Mouse (Mus musculus) ES-E14 (cell line): ENCODE measurements around the gene Nfatc2. TPM values are rescaled to one million over a fixed set of nuclear protein-coding genes. Genes with fewer than 3 reads are reported as not detected.

Experiments used
- DNase-seq: peaks from one replicate; pipeline ENCODE4 v3.0.0-alpha.2; 2013; ENCODE audit warnings: low read depth, low spot score
- H3K27ac ChIP-seq: 2 replicates; pipeline ENCODE4 v1.5.1; 2012; ENCODE audit warnings: low read depth, mild to moderate bottlenecking, low read length, moderate library complexity, mixed read lengths; ENCODE audit not compliant: poor library complexity, insufficient read depth, severe bottlenecking
- H3K36me3 ChIP-seq: 2 replicates; pipeline ENCODE4 v1.6.1; 2012; ENCODE audit warnings: mild to moderate bottlenecking, low read length, moderate library complexity, mixed read lengths; ENCODE audit not compliant: control insufficient read depth, poor library complexity, insufficient read depth, severe bottlenecking
- H3K4me1 ChIP-seq, 2 experiments: fragments of 150-350 bp in 1 of 2; sonication (generic) in 1 of 2; 2 replicates each; pipeline ENCODE4 v1.6.1; 2012; ENCODE audit warnings: low read length in 2 of 2, mild to moderate bottlenecking in 1 of 2, mixed read lengths in 1 of 2; ENCODE audit not compliant: control insufficient read depth in 2 of 2, insufficient read depth in 2 of 2, poor library complexity in 1 of 2
- H3K4me3 ChIP-seq, 2 experiments: fragments of 150-350 bp in 1 of 2; sonication (generic) in 1 of 2; 2 replicates each; pipeline ENCODE4 v1.5.1; 2012; ENCODE audit warnings: low read length in 2 of 2, low read depth in 1 of 2, mild to moderate bottlenecking in 1 of 2, mixed read lengths in 1 of 2; ENCODE audit not compliant: insufficient read depth in 1 of 2, poor library complexity in 1 of 2, severe bottlenecking in 1 of 2
- H3K9ac ChIP-seq: 2 replicates; pipeline ENCODE4 v1.6.1; 2012; ENCODE audit warnings: low read depth, mild to moderate bottlenecking, low read length, mixed read lengths; ENCODE audit not compliant: poor library complexity, insufficient read depth, severe bottlenecking
- H3K9me3 ChIP-seq: fragments of 150-350 bp; sonication (generic); 2 replicates; pipeline ENCODE4 v1.6.1; 2012; ENCODE audit warnings: low read depth, mild to moderate bottlenecking, low read length; ENCODE audit not compliant: control insufficient read depth, insufficient read depth
- CHD2 ChIP-seq: IDR thresholded peaks from 2 replicates; pipeline ENCODE4 v1.6.1; 2014; ENCODE audit warnings: mild to moderate bottlenecking, low read depth, low read length, inconsistent platforms
- HCFC1 ChIP-seq: IDR thresholded peaks from 2 replicates; pipeline ENCODE4 v1.6.1; 2012; ENCODE audit warnings: low read length, inconsistent platforms, borderline replicate concordance; ENCODE audit not compliant: insufficient read depth
- MAFK ChIP-seq: IDR thresholded peaks from 2 replicates; pipeline ENCODE4 v1.6.1; 2014; ENCODE audit warnings: mild to moderate bottlenecking, low read depth, low read length, inconsistent platforms; ENCODE audit not compliant: insufficient read depth
- ZC3H11A ChIP-seq: IDR thresholded peaks from 2 replicates; pipeline ENCODE4 v1.6.1; 2012; ENCODE audit warnings: low read depth, mild to moderate bottlenecking, inconsistent platforms, low read length, borderline replicate concordance
- ZNF384 ChIP-seq: IDR thresholded peaks from 2 replicates; pipeline ENCODE4 v1.6.1; 2012; ENCODE audit warnings: low read depth, low read length, inconsistent platforms
- in situ Hi-C, 2 experiments: fragments of 600-800 bp; cut with MboI; formaldehyde crosslinking; loops; one replicate each; pipeline ENCODE4 v1.15.1; 2025; ENCODE audit warnings: low sequenced_read_pairs in 2 of 2, inconsistent platforms in 1 of 2; ENCODE audit not compliant: unreplicated experiment in 2 of 2
- total RNA-seq: library from RNA; depleted of rRNA; stranded (reverse); fragments of 300-350 nt; gene quantifications from 2 replicates; pipeline ENCODE4 v1.2.3, GENCODE M21; 2012

The Nfatc2 gene
- total RNA-seq, 1 experiment, result 2.0 TPM

DNA sequence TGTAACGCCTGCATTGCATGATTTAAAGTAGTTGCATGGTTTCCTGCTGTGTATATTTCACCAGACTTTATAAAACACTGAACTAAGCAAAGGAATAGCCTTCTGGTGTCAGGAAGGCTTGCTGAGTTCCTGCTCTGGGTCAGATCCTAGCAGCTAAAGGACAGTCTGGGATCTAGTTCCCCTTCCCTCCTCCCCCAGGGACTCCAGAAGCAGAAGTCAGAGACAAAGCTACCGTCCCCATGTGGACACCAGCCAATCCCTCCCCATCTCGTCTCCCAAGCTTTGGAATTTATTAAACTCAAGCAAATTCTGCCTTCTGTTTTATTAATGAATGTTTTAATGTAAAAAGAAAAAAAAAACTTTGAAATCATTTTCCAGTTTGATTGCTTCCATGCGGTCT lies 23.6 kb upstream of the Nfatc2 start:
- no peaks in the 10 kb centered on the region for H3K4me1 ChIP-seq
- H3K9ac ChIP-seq, result no peak overlapping the region
- TF ChIP-seq MAFK, result no peak
- no peak for TF ChIP-seq ZNF384
- no peak for TF ChIP-seq CHD2
- no peak for TF ChIP-seq HCFC1
- TF ChIP-seq ZC3H11A, result no peak
- no peaks in the 10 kb centered on the region for H3K9me3 ChIP-seq
- in situ Hi-C loops, result loop anchor here in 1 of 2 experiments (5.0 to 25.0 kb wide), 2 partner anchors 153 to 363 kb away; no protein-coding TSS in a partner anchor
- no peak overlapping the region for H3K4me3 ChIP-seq
- no peak overlapping the region for H3K27ac ChIP-seq
- H3K36me3 ChIP-seq, result no peaks in the 10 kb centered on the region
- no peak for DNase-seq

- DNase-seq, result no peak
- Histone ChIP-seq H3K36me3 (no peaks in the 10 kb centered on the region), H3K9me3 (no peaks in the 10 kb centered on the region), H3K9ac (no peak overlapping the region), H3K4me3 (no peak overlapping the region), H3K4me1 (peaks cover 0 to 1% of the 10 kb centered on the region in 2 experiments; a peak in 1 of 4 replicates), H3K27ac (no peak overlapping the region)
- in situ Hi-C loops, result no loop called here
- TF ChIP-seq HCFC1, result no peak
- no peak for TF ChIP-seq ZNF384
Observed at GRCm38 (mm10) chr2:168621111-168621802, 19.8 kb upstream of the Nfatc2 start.

DNA sequence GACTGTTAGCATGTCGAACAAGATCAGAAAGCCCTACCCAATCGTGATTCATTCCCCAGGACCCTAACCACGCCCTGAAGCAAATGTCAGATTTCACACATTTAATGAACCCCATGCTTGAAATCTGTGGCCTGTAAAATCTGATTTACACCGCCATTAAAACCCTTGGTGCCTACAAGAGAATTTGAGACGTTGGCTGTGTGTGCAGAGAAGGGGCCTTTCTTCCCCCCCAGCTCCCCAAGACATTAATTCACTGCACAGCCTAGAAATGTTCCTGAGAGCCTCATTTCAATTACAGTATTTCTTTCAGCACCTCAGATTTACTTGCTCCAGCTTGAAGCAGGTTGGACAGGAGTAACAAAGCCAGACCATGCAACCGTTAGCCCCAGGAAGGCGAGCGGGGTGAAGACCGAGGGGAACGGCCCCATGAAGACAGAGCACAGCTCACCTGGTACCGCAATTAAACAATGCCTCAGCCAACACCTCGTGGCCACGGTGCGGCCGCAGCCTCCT lies 16.8 kb upstream of the Nfatc2 start:
- H3K9me3 ChIP-seq, result no peaks in the 10 kb centered on the region
- H3K36me3 ChIP-seq, result no peaks in the 10 kb centered on the region
- no peak overlapping the region for H3K4me3 ChIP-seq
- peaks cover under 1 to 1% of the 10 kb centered on the region in 2 experiments; a peak in 2 of 4 replicates for H3K4me1 ChIP-seq
- TF ChIP-seq ZC3H11A (no peak), HCFC1 (no peak)
- in situ Hi-C loops, result no loop called here
- no peak for DNase-seq
- no peak overlapping the region for H3K27ac ChIP-seq
- H3K9ac ChIP-seq, result no peak overlapping the region

- Histone ChIP-seq H3K27ac (no peak overlapping the region), H3K36me3 (no peaks in the 10 kb centered on the region), H3K4me3 (no peak overlapping the region), H3K4me1 (peaks cover 1 to 2% of the 10 kb centered on the region in 2 experiments; a peak in 2 of 4 replicates), H3K9ac (no peak overlapping the region), H3K9me3 (no peaks in the 10 kb centered on the region)
- in situ Hi-C loops, result no loop called here
- DNase-seq, result no peak
- TF ChIP-seq HCFC1, result no peak
- TF ChIP-seq ZC3H11A, result no peak
- TF ChIP-seq CHD2, result no peak
- TF ChIP-seq ZNF384, result no peak
- no peak for TF ChIP-seq MAFK
Observed at GRCm38 (mm10) chr2:168615160-168615559, 13.7 kb upstream of the Nfatc2 start.
